Mouse (Mus musculus) c-Kit-positive CD71-negative TER-119-negative erythroid progenitor cells, embryonic 14.5 days (primary cell): ENCODE data around the gene Erbb2.

Experiments
- DNase-seq: peaks from one replicate; pipeline ENCODE4 v3.0.0-alpha.2; 2013; ENCODE audit warnings: low read depth

The Erbb2 gene

GRCm38 (mm10) chr11:98485749-98486148, 73.5 kb downstream of the Erbb2 start:
- no peak for DNase-seq
